In genomic region chr13:102988251-102988895, GRCm38 (mm10) we compare ENCODE assay signal across 26 mouse cellular contexts.
DNase-seq lines count a peak whose midpoint lies in the region; ATAC-seq and TF ChIP-seq lines count a peak whose summit lies in the region.
"Had no signal": no experiment of that assay in that cellular context is flagged by ENCODE, and none has a peak within 500 bp of the region (broad histone marks: within the 10 kb centered on the region; RNA-seq: fewer than 3 reads in every experiment).

No protein-coding gene starts in this region.

- ATAC-seq in hindbrain, embryonic 16.5 days, result no peak
- ATAC-seq: activated CD4-positive, CD25-positive, alpha-beta regulatory T cell, adult 4 months; CD4-positive, CD25-positive, alpha-beta regulatory T cell, adult 4 months; forebrain, postnatal 0 days; hindbrain, postnatal 0 days; intestine, embryonic 15.5 days; midbrain, embryonic 16.5 days had no signal

- peaks cover 5% of the 10 kb centered on the region for H3K79me2 ChIP-seq in myocyte (ENCODE audit: control insufficient read depth, insufficient read depth)

- no peak overlapping the region for H3ac ChIP-seq in myocyte (ENCODE audit: control insufficient read depth, insufficient read length)

- H3K4me2 ChIP-seq in myocyte (ENCODE audit: low read depth), result peak overlapping the region; percentile 12
- H3K4me2 ChIP-seq in hindbrain, embryonic 16.5 days (ENCODE audit: low read length), result no peak overlapping the region
- H3K4me2 ChIP-seq: forebrain, embryonic 12.5 days; intestine, embryonic 15.5 days; liver, embryonic 15.5 days; lung, embryonic 14.5 days had no signal

- 0 out of 2 replicates have a peak, but pooled peaks cover 3% of the 10 kb centered on the region for H3K4me1 ChIP-seq in hindbrain, embryonic 16.5 days (ENCODE audit: control insufficient read depth, insufficient read depth, low read depth, low read length)
- H3K4me1 ChIP-seq: intestine, embryonic 15.5 days; liver, embryonic 15.5 days had no signal

- H3K36me3 ChIP-seq in myocyte (ENCODE audit: control insufficient read depth, insufficient read depth), result no peaks in the 10 kb centered on the region
- H3K36me3 ChIP-seq in hindbrain, embryonic 16.5 days (ENCODE audit: control insufficient read depth, insufficient read depth, low read length), result no peaks in the 10 kb centered on the region
- H3K36me3 ChIP-seq: forebrain, embryonic 12.5 days; hindbrain, embryonic 10.5 days; intestine, embryonic 15.5 days; liver, embryonic 15.5 days; midbrain, embryonic 10.5 days had no signal

- no peak overlapping the region for H3K9ac ChIP-seq in hindbrain, embryonic 16.5 days (ENCODE audit: low read depth, low read length)
- H3K9ac ChIP-seq: forebrain, embryonic 12.5 days; forebrain, postnatal 0 days; intestine, embryonic 15.5 days; liver, embryonic 15.5 days; lung, embryonic 14.5 days had no signal

- H3K27me3 ChIP-seq in myocyte (ENCODE audit: control insufficient read depth, insufficient read depth, insufficient read length), result no peaks in the 10 kb centered on the region
- no peaks in the 10 kb centered on the region for H3K27me3 ChIP-seq in hindbrain, embryonic 16.5 days (replicated peaks; ENCODE audit: control insufficient read depth, insufficient read depth, low read length)
- H3K27me3 ChIP-seq: forebrain, embryonic 12.5 days; intestine, embryonic 15.5 days; liver, embryonic 15.5 days had no signal

- TF ChIP-seq POLR2A in myocyte (IDR thresholded peaks at IDR 0.05; ENCODE audit: insufficient read length, low read depth), result no peak

- H3K4me3 ChIP-seq in myocyte, result no peak overlapping the region
- no peak overlapping the region for H3K4me3 ChIP-seq in hindbrain, embryonic 16.5 days (ENCODE audit: low read length)
- H3K4me3 ChIP-seq: forebrain, embryonic 12.5 days; hindbrain, embryonic 10.5 days; intestine, embryonic 15.5 days; liver, embryonic 15.5 days; midbrain, embryonic 10.5 days had no signal

- no peaks in the 10 kb centered on the region for H3K9me3 ChIP-seq in hindbrain, embryonic 16.5 days (ENCODE audit: control insufficient read depth, low read length)
- H3K9me3 ChIP-seq: intestine, embryonic 15.5 days; liver, embryonic 15.5 days had no signal

- DNase-seq in embryo, embryonic 10 days (ENCODE audit: low spot score), result peak; percentile 28
- DNase-seq in embryo, embryonic 11 days, result no peak
- DNase-seq in kidney, adult 9 months, result peak; percentile 58
- DNase-seq in kidney, postnatal 14 days, result no peak
- DNase-seq in 3T3-L1 (ENCODE audit: low read depth, low spot score), result peak; percentile 67
- DNase-seq: adrenal gland, postnatal 10 days; cerebellum, adult 8-10 months; cerebellum, postnatal 25 days; forebrain, postnatal 0 days; heart, postnatal 14 days; layer of hippocampus, adult 9-11 months; lung, embryonic 14.5 days; lung, postnatal 14 days; thymus, adult 2 months; thymus, postnatal 36 days had no signal

- WGBS in hindbrain, embryonic 16.5 days, result 70% methylated on average over 11 of the region's 11 CpGs

- H3K27ac ChIP-seq in hindbrain, embryonic 16.5 days (ENCODE audit: low read depth, low read length), result no peak overlapping the region
- H3K27ac ChIP-seq: forebrain, embryonic 12.5 days; hindbrain, embryonic 10.5 days; hindbrain, postnatal 0 days; intestine, embryonic 15.5 days; liver, embryonic 15.5 days; midbrain, embryonic 10.5 days had no signal

TF ChIP-seq in myocyte, 11 proteins besides CTCF, POLR2A, EP300 and RAD21:
- TF ChIP-seq USF1 (IDR thresholded peaks at IDR 0.05; ENCODE audit: low read depth), result no peak
- no peak for TF ChIP-seq CEBPB (IDR thresholded peaks at IDR 0.05; ENCODE audit: insufficient read depth, poor library complexity, severe bottlenecking)
- TF ChIP-seq E2F4 (IDR thresholded peaks at IDR 0.05; ENCODE audit: insufficient read depth), result no peak
- TF ChIP-seq MYOD1 (IDR thresholded peaks at IDR 0.05; ENCODE audit: control insufficient read depth in 1 of 3, insufficient read length in 2 of 3, low read depth in 2 of 3), result no peak
- no peak for TF ChIP-seq TCF12 (IDR thresholded peaks at IDR 0.05; ENCODE audit: insufficient read depth, poor library complexity, severe bottlenecking)
- no peak for TF ChIP-seq SRF (IDR thresholded peaks at IDR 0.05; ENCODE audit: control insufficient read depth, insufficient read length, low read depth)
- TF ChIP-seq MYOG (IDR thresholded peaks at IDR 0.05; ENCODE audit: control insufficient read depth in 1 of 3, insufficient read depth in 1 of 3, insufficient read length in 2 of 3, low read depth in 2 of 3), result no peak
- no peak for TF ChIP-seq POLR2AphosphoS2 (IDR thresholded peaks at IDR 0.05; ENCODE audit: insufficient read length, low read depth)
- TF ChIP-seq REST (IDR thresholded peaks at IDR 0.05; ENCODE audit: insufficient read depth, insufficient read length), result no peak
- no peak for TF ChIP-seq TCF3 (IDR thresholded peaks at IDR 0.05; ENCODE audit: insufficient read length, low read depth)
- no peak for TF ChIP-seq MAX (IDR thresholded peaks at IDR 0.05; ENCODE audit: low read depth)
TF ChIP-seq in myocyte: peak in this region for 0.

Comparison
In these comparisons a context has a peak if more than half of its experiments do, and no peak if none do; other contexts are left out.
1. DNase-seq: peak in embryo, embryonic 10 days (single experiment), kidney, adult 9 months (single experiment) and 3T3-L1 (single experiment); none in embryo, embryonic 11 days (single experiment) and kidney, postnatal 14 days (single experiment).